Mouse (Mus musculus) thymus, postnatal 0 days (tissue): Measurements from ENCODE around the gene Ptprn. TPM values are rescaled to one million over a fixed set of nuclear protein-coding genes. Genes with fewer than 3 reads are reported as not detected.

Source experiments
- microRNA-seq: library from miRNA; unstranded; fragments of <30 nt; microRNA quantifications from one replicate; pipeline ENCODE4, GENCODE M21; 2016; ENCODE audit warnings: borderline number of aligned reads
- polyA plus RNA-seq: library from polyadenylated mRNA; unstranded; fragments of >200 nt; fragmentation: Nextera tagmentation; extraction: Ambion mirVana; gene quantifications from 2 replicates; pipeline ENCODE4 v1.2.1, GENCODE M21; 2015

Gene Ptprn
- polyA plus RNA-seq, 1 experiment from 2014 or later, result 0.98 TPM

Small RNAs within 50 kb of the gene (microRNA-seq; reads per million reads assigned to microRNA genes)
- not detected for gene Gm27943

Other genes starting within 250 kb of the Ptprn start
- 14.6 and 15.7 TPM in 2 replicates for gene Nhej1, start 139.3 kb downstream of the Ptprn start, polyA plus RNA-seq
- 0.20 and 0.41 TPM in 2 replicates for gene Slc23a3, start 130.6 kb downstream of the Ptprn start, polyA plus RNA-seq
- gene Cnppd1, start 121.8 kb downstream of the Ptprn start, polyA plus RNA-seq, result 74.5 and 79.4 TPM in 2 replicates
- gene Retreg2, start 121.7 kb downstream of the Ptprn start, polyA plus RNA-seq, result 41.8 and 43.7 TPM in 2 replicates
- gene Zfand2b, start 95.9 kb downstream of the Ptprn start, polyA plus RNA-seq, result 47.8 and 48.6 TPM in 2 replicates
- gene Abcb6, start 84.1 kb downstream of the Ptprn start, polyA plus RNA-seq, result 9.4 and 11.4 TPM in 2 replicates
- gene Ankzf1, start 72.4 kb downstream of the Ptprn start, polyA plus RNA-seq, result 16.0 and 17.7 TPM in 2 replicates
- gene Atg9a, start 72.3 kb downstream of the Ptprn start, polyA plus RNA-seq, result 12.7 and 14.3 TPM in 2 replicates
- gene Glb1l, start 53.7 kb downstream of the Ptprn start, polyA plus RNA-seq, result 10.9 and 11.3 TPM in 2 replicates
- 114 and 120 TPM in 2 replicates for gene Stk16, start 53.7 kb downstream of the Ptprn start, polyA plus RNA-seq
- 170 and 193 TPM in 2 replicates for gene Tuba4a, start 44.6 kb downstream of the Ptprn start, polyA plus RNA-seq
- gene A630095N17Rik, start 32.4 kb downstream of the Ptprn start, polyA plus RNA-seq, result 0.78 and 0.96 TPM in 2 replicates
- 14.2 and 14.7 TPM in 2 replicates for gene Dnajb2, start 28.1 kb downstream of the Ptprn start, polyA plus RNA-seq
- 1.5 and 1.7 TPM in 2 replicates for gene Resp18, start 13.9 kb upstream of the Ptprn start, polyA plus RNA-seq
- 84.3 and 87.0 TPM in 2 replicates for gene Dnpep, start 53.5 kb upstream of the Ptprn start, polyA plus RNA-seq
- gene Des, start 95.8 kb upstream of the Ptprn start, polyA plus RNA-seq, result 6.0 and 7.4 TPM in 2 replicates
- 1.6 and 1.8 TPM in 2 replicates for gene Speg, start 110.8 kb upstream of the Ptprn start, polyA plus RNA-seq
- 51.4 and 58.5 TPM in 2 replicates for gene Gmppa, start 171.4 kb upstream of the Ptprn start, polyA plus RNA-seq
- not detected in 2 replicates for gene Asic4, start 185.9 kb upstream of the Ptprn start, polyA plus RNA-seq
- gene Chpf, start 214.8 kb upstream of the Ptprn start, polyA plus RNA-seq, result 10.7 and 11.4 TPM in 2 replicates
- gene Tmem198, start 215.0 kb upstream of the Ptprn start, polyA plus RNA-seq, result 0.30 and 0.39 TPM in 2 replicates
- gene Obsl1, start 241.9 kb upstream of the Ptprn start, polyA plus RNA-seq, result 9.9 and 10.2 TPM in 2 replicates
- 1.7 TPM in 2 replicates for gene Inha, start 242.6 kb upstream of the Ptprn start, polyA plus RNA-seq